Mouse (Mus musculus) brain, embryonic 14.5 days (tissue): ENCODE results near the gene Gm44502.

Experiments used
- CTCF ChIP-seq: fragments of 200-500 bp; IDR thresholded peaks from 2 replicates; pipeline ENCODE4 v1.5.1; 2012; ENCODE audit warnings: inconsistent platforms, mild to moderate bottlenecking, moderate library complexity, borderline replicate concordance; ENCODE audit not compliant: insufficient read depth, insufficient read length; ENCODE audit errors: extremely low read depth
- POLR2A ChIP-seq: fragments of 200-500 bp; IDR thresholded peaks from 2 replicates; pipeline ENCODE4 v1.6.1; 2012; ENCODE audit warnings: mild to moderate bottlenecking, inconsistent platforms, borderline replicate concordance; ENCODE audit not compliant: poor library complexity, insufficient read depth, insufficient read length, severe bottlenecking; ENCODE audit errors: extremely low read depth

- TF ChIP-seq CTCF: no peak
- TF ChIP-seq POLR2A: no peak
Observed at GRCm38 (mm10) chr15:89473370-89473769, 43.9 kb upstream of the Gm44502 start.
